Mouse (Mus musculus): ENCODE measurements at regions not wholly inside any gene's neighbourhood (a gene's known extent, or its start where the extent isn't known, plus 50 kb on each side); places are given as distances from the start of the nearest gene placed in this dataset.

DNA sequence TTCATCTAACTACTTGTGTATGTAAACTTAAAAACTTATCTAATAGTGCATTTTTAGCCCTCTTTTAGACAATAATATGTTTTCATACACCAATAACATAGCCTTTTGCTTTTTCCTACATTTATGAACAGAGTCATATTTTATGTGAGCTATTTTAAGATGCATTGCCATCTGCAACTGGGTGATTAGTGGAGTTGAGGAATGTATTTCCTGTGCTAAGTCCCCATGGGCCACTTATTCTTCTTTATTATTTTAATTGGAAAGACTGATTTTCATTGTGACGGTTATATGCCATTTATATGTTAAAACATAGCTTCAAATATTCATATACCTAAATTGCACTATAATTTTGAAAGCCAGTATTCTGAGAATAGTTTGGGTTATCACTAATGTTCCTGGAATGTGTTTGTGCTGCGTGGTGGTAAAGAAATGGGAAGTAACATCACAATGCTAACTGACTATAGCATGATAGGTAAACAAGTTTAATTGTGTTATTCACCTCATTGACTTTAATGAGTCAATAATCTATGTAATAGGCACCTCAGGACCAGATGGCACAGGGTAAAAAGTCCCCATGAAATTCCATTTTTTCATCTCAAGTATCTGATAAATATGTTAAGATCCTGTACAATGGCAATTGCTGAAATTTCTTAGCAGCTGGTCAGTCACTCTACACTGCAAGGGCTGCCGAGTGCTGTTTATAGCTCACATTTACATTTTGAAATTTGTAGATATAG lies 1671.5 kb downstream of the Efnb2 start:
- no peak for TF ChIP-seq CTCF (IDR thresholded peaks at IDR 0.05)
- DNase-seq (ENCODE audit: extremely low spot score in 1 of 2, low spot score in 2 of 2), result no peak
- Histone ChIP-seq H3K4me3 (no peak overlapping the region), H3K27ac (no peak overlapping the region)
- intact Hi-C loops (cut with DNase I), result no loop called here

DNA sequence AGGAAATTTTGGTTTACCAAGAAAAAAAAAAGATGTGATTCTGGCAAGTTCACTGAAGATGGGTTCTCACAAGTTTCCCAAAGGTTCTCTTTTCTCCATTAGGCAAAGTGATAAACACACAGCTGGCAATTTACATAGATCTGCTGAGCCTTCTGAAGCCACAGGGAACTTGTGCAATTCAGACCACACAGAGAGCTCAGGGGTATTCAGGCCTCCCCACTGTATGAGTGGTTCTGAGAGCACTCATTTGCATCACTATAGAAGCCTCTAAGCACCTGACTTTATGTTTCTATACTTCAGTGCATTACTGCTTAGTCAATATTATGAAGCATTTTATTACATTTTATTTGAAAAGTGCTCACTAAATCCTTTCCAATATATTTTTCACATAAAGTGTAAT lies 1687.1 kb downstream of the Efnb2 start:
- Histone ChIP-seq H3K4me3 (no peak overlapping the region), H3K27ac (no peak overlapping the region)
- intact Hi-C loops (cut with DNase I), result no loop called here
- TF ChIP-seq CTCF (IDR thresholded peaks at IDR 0.05), result no peak
- no peak for DNase-seq (ENCODE audit: extremely low spot score in 1 of 2, low spot score in 2 of 2)

DNA sequence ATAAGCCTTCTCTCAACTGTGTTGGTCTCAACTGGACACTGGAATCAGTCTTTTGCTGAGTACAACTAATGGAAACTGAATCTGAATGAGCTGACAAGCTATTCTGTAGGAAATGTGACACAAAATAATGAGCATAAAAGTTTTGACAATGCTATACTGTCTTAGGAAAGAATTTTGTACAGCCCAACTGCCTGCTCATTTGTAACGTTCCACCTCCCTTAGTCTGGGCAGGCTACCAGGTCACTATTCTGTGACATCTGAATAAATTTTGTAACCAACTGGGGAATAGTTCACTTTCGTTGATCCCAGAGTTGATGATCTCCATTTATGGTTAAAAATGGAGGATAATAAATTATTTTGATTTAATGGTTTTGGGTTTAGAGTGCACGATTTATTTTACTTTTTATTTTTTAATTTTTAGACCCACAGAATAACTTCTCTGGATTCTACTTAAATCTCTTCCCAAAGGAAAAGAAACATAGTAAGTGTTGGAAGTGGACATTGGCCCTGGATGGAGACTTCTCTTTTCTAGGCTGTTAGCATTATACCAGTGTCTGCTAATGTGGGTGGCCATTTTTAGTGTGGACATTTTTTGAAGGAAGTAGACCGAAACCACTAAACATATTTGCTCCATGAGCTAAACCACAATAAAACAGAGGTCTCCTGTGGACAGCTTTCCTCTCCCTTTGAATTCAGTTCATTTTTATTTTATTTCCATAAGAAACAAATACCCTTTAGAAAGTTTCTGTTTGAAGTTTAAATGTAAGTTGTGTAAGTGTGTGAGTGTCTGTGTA lies 1697.8 kb downstream of the Efnb2 start:
- intact Hi-C loops (cut with DNase I), result no loop called here
- no peak for TF ChIP-seq CTCF (IDR thresholded peaks at IDR 0.05)
- Histone ChIP-seq H3K27ac (no peak overlapping the region), H3K4me3 (no peak overlapping the region)
- DNase-seq (ENCODE audit: extremely low spot score in 1 of 2, low spot score in 2 of 2), result no peak

DNA sequence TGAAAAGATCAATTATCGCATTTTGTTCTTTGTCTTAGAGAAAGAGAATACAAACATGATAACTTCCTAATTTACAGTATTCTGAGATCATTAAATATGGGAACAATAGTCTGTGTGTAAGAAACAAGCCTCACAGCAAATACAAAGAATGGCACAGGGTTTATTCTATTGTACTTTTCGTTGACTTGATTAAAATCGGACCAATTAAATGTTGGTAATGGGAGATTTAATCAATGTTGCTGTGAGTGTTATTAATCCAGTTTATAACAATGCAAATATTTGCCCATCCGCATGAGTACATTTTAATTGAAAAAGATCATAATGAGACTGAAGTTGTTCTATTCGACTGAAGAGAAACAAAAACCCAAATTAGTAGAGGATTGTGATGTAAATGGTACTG lies 1703.0 kb downstream of the Efnb2 start:
- intact Hi-C loops (cut with DNase I), result no loop called here

DNA sequence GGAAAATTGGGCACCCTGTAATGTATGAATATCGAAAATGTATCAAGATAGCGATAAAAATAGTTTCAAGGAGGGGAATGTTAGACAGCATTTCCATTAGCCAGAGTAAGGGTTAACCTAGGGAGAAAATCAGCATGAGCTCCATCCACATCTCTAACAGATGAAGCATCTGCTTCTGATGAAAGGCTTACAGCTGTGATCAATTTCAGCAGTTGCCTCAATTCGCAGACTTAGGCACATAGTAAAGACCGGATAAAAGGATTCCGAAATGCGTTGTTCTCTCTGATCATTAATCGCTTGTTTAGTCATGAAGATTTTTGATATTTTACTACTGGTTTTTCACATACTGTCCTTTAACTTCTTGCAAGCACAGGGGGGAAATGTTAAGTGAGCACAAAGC lies 1706.8 kb downstream of the Efnb2 start:
- no peak overlapping the region for H3K27ac ChIP-seq
- no peak overlapping the region for H3K4me3 ChIP-seq
- no peak for DNase-seq (ENCODE audit: extremely low spot score in 1 of 2, low spot score in 2 of 2)
- TF ChIP-seq CTCF (IDR thresholded peaks at IDR 0.05), result no peak
- intact Hi-C loops (cut with DNase I), result no loop called here

More for the DNA sequence above, 1703.0 kb downstream of the Efnb2 start:
- Histone ChIP-seq H3K4me3 (no peak overlapping the region), H3K27ac (no peak overlapping the region)
- no peak for TF ChIP-seq CTCF (IDR thresholded peaks at IDR 0.05)
- no peak for DNase-seq (ENCODE audit: extremely low spot score in 1 of 2, low spot score in 2 of 2)

GRCm38 (mm10) chr8:6922467-6922866 lies 1738.6 kb downstream of the Efnb2 start:
- no peak for DNase-seq (ENCODE audit: extremely low spot score in 1 of 2, low spot score in 2 of 2)
- no peak for TF ChIP-seq CTCF (IDR thresholded peaks at IDR 0.05)
- intact Hi-C loops (cut with DNase I), result no loop called here
- Histone ChIP-seq H3K4me3 (no peak overlapping the region), H3K27ac (no peak overlapping the region)

DNA sequence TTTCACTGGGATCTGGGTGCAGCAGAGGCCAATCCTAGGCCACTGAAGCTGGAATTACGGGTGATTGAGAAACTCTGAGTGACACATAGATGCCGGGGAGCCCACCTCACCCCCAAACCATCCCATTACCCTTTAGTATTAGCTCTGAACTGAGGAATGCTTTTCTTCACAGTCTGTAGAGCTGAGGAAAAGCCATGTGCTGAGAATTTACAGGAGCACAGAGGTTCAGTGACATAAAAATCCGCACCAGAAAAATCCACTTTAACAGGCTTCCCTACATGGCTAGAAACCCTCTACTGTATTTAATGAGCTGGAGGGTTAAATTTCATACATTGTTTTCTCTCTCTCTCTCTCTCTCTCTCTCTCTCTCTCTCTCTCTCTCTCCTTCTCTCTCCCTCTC lies 1753.4 kb downstream of the Efnb2 start:
- no peak overlapping the region for H3K27ac ChIP-seq
- H3K4me3 ChIP-seq, result no peak overlapping the region
- DNase-seq (ENCODE audit: extremely low spot score in 1 of 2, low spot score in 2 of 2), result no peak
- TF ChIP-seq CTCF (IDR thresholded peaks at IDR 0.05), result no peak
- intact Hi-C loops (cut with DNase I), result no loop called here

DNA sequence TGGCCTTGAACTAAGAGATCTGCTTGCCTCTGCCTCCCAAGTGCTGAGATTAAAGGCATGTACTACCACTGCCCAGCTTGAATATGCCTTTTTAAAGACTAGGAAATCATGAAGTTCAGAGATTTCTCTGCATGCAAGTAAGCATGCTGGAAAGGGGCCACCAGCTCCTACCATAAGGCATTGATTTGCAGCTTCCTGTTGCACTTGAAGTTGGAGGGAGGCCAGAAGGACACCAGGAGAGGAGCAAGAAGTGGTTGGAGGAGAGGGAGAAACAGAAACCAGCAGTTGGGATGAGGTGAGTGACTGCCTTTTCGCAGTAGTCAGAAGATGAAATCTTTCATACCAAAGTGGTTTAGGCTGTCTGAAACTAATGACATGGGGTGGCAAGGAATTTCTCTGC lies 1769.6 kb downstream of the Efnb2 start:
- TF ChIP-seq CTCF (IDR thresholded peaks at IDR 0.05), result no peak

GRCm38 (mm10) chr8:6886779-6887402 lies 1774.2 kb downstream of the Efnb2 start:
- no peak overlapping the region for H3K27ac ChIP-seq
- H3K4me3 ChIP-seq, result no peak overlapping the region
- no peak for DNase-seq (ENCODE audit: extremely low spot score in 1 of 2, low spot score in 2 of 2)
- TF ChIP-seq CTCF (IDR thresholded peaks at IDR 0.05), result no peak
- intact Hi-C loops (cut with DNase I), result no loop called here

More for the DNA sequence above, 1769.6 kb downstream of the Efnb2 start:
- no peak for DNase-seq (ENCODE audit: extremely low spot score in 1 of 2, low spot score in 2 of 2)
- intact Hi-C loops (cut with DNase I), result no loop called here
- no peak overlapping the region for H3K27ac ChIP-seq
- H3K4me3 ChIP-seq, result no peak overlapping the region

- no peak for DNase-seq (ENCODE audit: extremely low spot score in 1 of 2, low spot score in 2 of 2)
- Histone ChIP-seq H3K4me3 (no peak overlapping the region), H3K27ac (no peak overlapping the region)
- no peak for TF ChIP-seq CTCF (IDR thresholded peaks at IDR 0.05)
- intact Hi-C loops (cut with DNase I), result no loop called here
Measured at GRCm38 (mm10) chr8:6884828-6885227, 1776.2 kb downstream of the Efnb2 start.

DNA sequence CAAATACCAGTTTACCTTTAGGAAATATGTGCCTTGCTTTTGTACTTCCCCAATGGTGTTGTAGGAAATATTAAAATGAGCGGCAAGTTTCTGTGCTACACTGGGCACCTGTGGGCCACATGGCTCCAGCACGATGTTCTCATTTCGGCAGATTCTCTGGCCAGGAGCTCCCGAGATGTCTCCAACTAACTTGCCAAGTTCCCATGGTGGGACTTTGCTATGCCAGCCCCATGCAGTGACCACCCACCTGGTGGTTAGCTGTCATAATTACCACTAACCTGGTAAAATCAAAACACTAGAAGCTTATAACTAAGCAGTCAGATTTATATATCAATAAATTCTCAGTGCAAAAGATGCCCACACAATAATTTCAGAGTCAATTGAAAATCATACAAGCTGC lies 1777.5 kb upstream of the Slc10a2 start:
- no peak overlapping the region for H3K4me3 ChIP-seq
- intact Hi-C loops (cut with DNase I), result no loop called here
- H3K27ac ChIP-seq, result no peak overlapping the region
- DNase-seq (ENCODE audit: extremely low spot score in 1 of 2, low spot score in 2 of 2), result no peak
- no peak for TF ChIP-seq CTCF (IDR thresholded peaks at IDR 0.05)

All from left cerebral cortex, adult 2 months (tissue).